Mouse (Mus musculus) hindbrain, embryonic 12.5 days (tissue): ENCODE measurements around the gene Ccnt2. TPM values are rescaled to one million over a fixed set of nuclear protein-coding genes. Genes with fewer than 3 reads are reported as not detected.

Experiments used
- ATAC-seq: fragments of 200-750 bp; cut with Nextera tagmentation; 2 replicates; pipeline ENCODE4 v1.8.0; 2017; ENCODE audit warnings: moderate TSS enrichment; ENCODE audit not compliant: low FRiP score
- H3K27ac ChIP-seq: fragments of 300-500 bp; sonication (generic); 2 replicates; pipeline ENCODE4 v1.5.1; 2016; ENCODE audit warnings: mild to moderate bottlenecking
- H3K27me3 ChIP-seq: fragments of 300-500 bp; sonication (generic); 2 replicates; pipeline ENCODE4 v1.6.1; 2016; ENCODE audit warnings: mild to moderate bottlenecking
- H3K36me3 ChIP-seq: fragments of 300-500 bp; sonication (generic); 2 replicates; pipeline ENCODE4 v1.6.1; 2016; ENCODE audit warnings: mild to moderate bottlenecking
- H3K4me1 ChIP-seq: fragments of 300-500 bp; sonication (generic); 2 replicates; pipeline ENCODE4 v1.6.1; 2016
- H3K4me2 ChIP-seq: fragments of 300-500 bp; sonication (generic); replicated peaks from 2 replicates; pipeline ENCODE4 v1.6.1; 2016; ENCODE audit warnings: mild to moderate bottlenecking
- H3K4me3 ChIP-seq: fragments of 300-500 bp; sonication (generic); 2 replicates; pipeline ENCODE4 v1.5.1; 2016; ENCODE audit warnings: mild to moderate bottlenecking
- H3K9ac ChIP-seq: fragments of 300-500 bp; sonication (generic); 2 replicates; pipeline ENCODE4 v1.6.1; 2016; ENCODE audit warnings: mild to moderate bottlenecking, moderate library complexity
- H3K9me3 ChIP-seq: fragments of 300-500 bp; sonication (generic); replicated peaks from 2 replicates; pipeline ENCODE4 v1.6.1; 2016; ENCODE audit warnings: mild to moderate bottlenecking
- WGBS: fragments of 180-500 bp; shearing (Covaris S2); methylation state at CpG from one replicate; pipeline ENCODE4 v1.1.7; 2016; 5-methylcytosine and 5-hydroxymethylcytosine counted together
- polyA plus RNA-seq: library from polyadenylated mRNA; unstranded; fragments of >200 nt; fragmentation: Nextera tagmentation; extraction: Ambion mirVana; gene quantifications from 2 replicates; pipeline ENCODE4 v1.2.1, GENCODE M21; 2016

Gene Ccnt2
- polyA plus RNA-seq, 1 experiment from 2014 or later, result 116 TPM

DNA sequence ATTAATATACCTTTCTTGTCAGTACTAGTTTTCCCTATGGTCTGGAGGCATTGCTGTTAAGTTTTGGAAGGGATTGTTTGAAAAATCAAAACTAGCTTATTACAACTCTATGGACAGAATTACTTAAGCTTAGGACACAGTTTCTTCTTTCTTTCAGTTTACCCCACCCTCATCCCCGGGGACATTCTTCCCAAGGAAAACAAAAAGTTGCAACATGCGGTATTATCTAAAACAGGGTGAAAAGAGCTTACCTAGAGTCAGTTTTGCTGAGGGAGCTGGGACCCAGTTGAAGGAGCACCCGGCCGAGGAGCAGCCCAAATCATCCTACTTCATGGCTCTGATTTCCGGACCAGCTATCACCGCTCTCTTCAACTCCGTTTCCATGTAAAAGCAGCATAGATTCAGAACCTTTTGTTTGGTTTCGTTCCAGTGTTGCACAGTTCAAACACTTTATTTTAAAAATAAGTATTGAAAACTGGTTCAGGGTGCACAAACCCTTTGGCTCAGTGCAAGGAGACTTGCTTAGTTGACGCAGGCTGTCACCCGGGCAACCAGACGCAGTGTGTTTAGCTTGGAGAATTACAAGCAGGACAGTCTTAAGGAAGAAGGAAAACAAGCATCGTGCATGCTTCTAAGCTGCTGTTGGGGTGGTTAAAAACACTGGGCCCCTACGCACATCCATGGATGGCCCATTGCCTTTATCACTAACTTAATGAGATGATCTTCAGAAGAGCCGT, 80.7 kb downstream of the Ccnt2 start, which contains the start of gene Map3k19:
Gene Map3k19, minus strand, starts transcription at position 546 of the 737 bp plus-strand sequence.
- WGBS, result 72% methylated on average over 14 of the region's 14 CpGs
- Histone ChIP-seq H3K4me3 (no peak within 1 kb of the TSS), H3K9ac (no peak within 1 kb of the TSS), H3K27ac (no peak within 1 kb of the TSS), H3K27me3 (no peaks in the 10 kb centered on the region), H3K4me2 (no peak within 1 kb of the TSS), H3K36me3 (no peaks in the 10 kb centered on the region), H3K4me1 (no peaks in the 10 kb centered on the region), H3K9me3 (no peaks in the 10 kb centered on the region; the same call in 1 of the 2 replicates)
- no peak for ATAC-seq

Other genes with a start within 250 kb of the Ccnt2 start
- 40.4 and 45.0 TPM in 2 replicates for gene Tmem163, start 94.6 kb upstream of the Ccnt2 start, polyA plus RNA-seq
- gene Acmsd, start 44.8 kb upstream of the Ccnt2 start, polyA plus RNA-seq, result 0.10 and 0.26 TPM in 2 replicates
- 0.54 and 1.3 TPM in 2 replicates for gene Map3k19, start 80.9 kb downstream of the Ccnt2 start, polyA plus RNA-seq
- gene Rab3gap1, start 94.6 kb downstream of the Ccnt2 start, polyA plus RNA-seq, result 21.2 and 21.8 TPM in 2 replicates